Mouse (Mus musculus) heart, embryonic 16.5 days (tissue): ENCODE measurements around the gene Srgap2. TPM values are rescaled to one million over a fixed set of nuclear protein-coding genes. Genes with fewer than 3 reads are reported as not detected.

ENCODE experiments used
- ATAC-seq: fragments of 200-750 bp; cut with Nextera tagmentation; replicated peaks from 2 replicates; pipeline ENCODE4 v1.8.0; 2017; ENCODE audit warnings: moderate number of reproducible peaks; ENCODE audit not compliant: insufficient read depth, low FRiP score; ENCODE audit errors: extremely low read depth
- H3K27ac ChIP-seq: fragments of 300-500 bp; sonication (generic); 2 replicates; pipeline ENCODE4 v1.5.1; 2014; ENCODE audit warnings: mild to moderate bottlenecking, low read length, control low read depth, moderate library complexity
- H3K27me3 ChIP-seq: fragments of 300-500 bp; sonication (generic); 2 replicates; pipeline ENCODE4 v1.6.1; 2014; ENCODE audit warnings: low read length, mixed read lengths; ENCODE audit not compliant: control insufficient read depth, insufficient read depth
- H3K36me3 ChIP-seq: fragments of 300-500 bp; sonication (generic); 2 replicates; pipeline ENCODE4 v1.6.1; 2014; ENCODE audit not compliant: control insufficient read depth, insufficient read depth
- H3K4me1 ChIP-seq: fragments of 300-500 bp; sonication (generic); 2 replicates; pipeline ENCODE4 v1.6.1; 2014; ENCODE audit warnings: low read length, mixed read lengths; ENCODE audit not compliant: control insufficient read depth, insufficient read depth
- H3K4me2 ChIP-seq: fragments of 300-500 bp; sonication (generic); 2 replicates; pipeline ENCODE4 v1.6.1; 2014; ENCODE audit warnings: low read depth, mild to moderate bottlenecking, control low read depth, low read length
- H3K4me3 ChIP-seq: fragments of 300-500 bp; sonication (generic); 2 replicates; pipeline ENCODE4 v1.5.1; 2014; ENCODE audit warnings: mild to moderate bottlenecking, control low read depth, low read length
- H3K9ac ChIP-seq: fragments of 300-500 bp; sonication (generic); 2 replicates; pipeline ENCODE4 v1.6.1; 2014; ENCODE audit warnings: low read length, control low read depth
- H3K9me3 ChIP-seq: fragments of 300-500 bp; sonication (generic); replicated peaks from 2 replicates; pipeline ENCODE4 v1.6.1; 2016; ENCODE audit warnings: low read length; ENCODE audit not compliant: control insufficient read depth
- whole genome bisulfite sequencing: fragments of 180-500 bp; shearing (Covaris S2); extraction: QIAGEN DNeasy Blood & Tissue Kit; methylation state at CpG from one replicate; pipeline ENCODE4 v1.1.7; 2014; 5-methylcytosine and 5-hydroxymethylcytosine counted together
- polyA plus RNA-seq: library from polyadenylated mRNA; unstranded; fragments of >200 nt; fragmentation: Nextera tagmentation; extraction: Ambion mirVana; gene quantifications from 2 replicates; pipeline ENCODE4 v1.2.1, GENCODE M21; 2015

Srgap2 gene
- polyA plus RNA-seq, 1 experiment from 2014 or later = 16.6 TPM

- WGBS = 80% methylated on average over 1 of the region's 1 CpGs
- H3K36me3 ChIP-seq = peaks cover 10% of the 10 kb centered on the region
- H3K4me1 ChIP-seq = peaks cover 21% of the 10 kb centered on the region
- no peaks in the 10 kb centered on the region for H3K9me3 ChIP-seq
- no peak overlapping the region for H3K4me2 ChIP-seq
- no peak overlapping the region for H3K4me3 ChIP-seq
- H3K27ac ChIP-seq = no peak overlapping the region
- H3K9ac ChIP-seq = no peak overlapping the region
- ATAC-seq = no peak
- no peaks in the 10 kb centered on the region for H3K27me3 ChIP-seq
Measured at GRCm38 (mm10) chr1:131349993-131350510, 177.1 kb downstream of the Srgap2 start.

- Histone ChIP-seq H3K27me3 (no peaks in the 10 kb centered on the region), H3K9ac (no peak overlapping the region), H3K9me3 (no peaks in the 10 kb centered on the region), H3K4me1 (peaks cover 29% of the 10 kb centered on the region), H3K27ac (no peak overlapping the region), H3K36me3 (peaks cover 9% of the 10 kb centered on the region), H3K4me3 (no peak overlapping the region), H3K4me2 (no peak overlapping the region)
- 77% methylated on average over 2 of the region's 2 CpGs for WGBS
- no peak for ATAC-seq
Measured at GRCm38 (mm10) chr1:131347708-131348107, 179.4 kb downstream of the Srgap2 start.

DNA sequence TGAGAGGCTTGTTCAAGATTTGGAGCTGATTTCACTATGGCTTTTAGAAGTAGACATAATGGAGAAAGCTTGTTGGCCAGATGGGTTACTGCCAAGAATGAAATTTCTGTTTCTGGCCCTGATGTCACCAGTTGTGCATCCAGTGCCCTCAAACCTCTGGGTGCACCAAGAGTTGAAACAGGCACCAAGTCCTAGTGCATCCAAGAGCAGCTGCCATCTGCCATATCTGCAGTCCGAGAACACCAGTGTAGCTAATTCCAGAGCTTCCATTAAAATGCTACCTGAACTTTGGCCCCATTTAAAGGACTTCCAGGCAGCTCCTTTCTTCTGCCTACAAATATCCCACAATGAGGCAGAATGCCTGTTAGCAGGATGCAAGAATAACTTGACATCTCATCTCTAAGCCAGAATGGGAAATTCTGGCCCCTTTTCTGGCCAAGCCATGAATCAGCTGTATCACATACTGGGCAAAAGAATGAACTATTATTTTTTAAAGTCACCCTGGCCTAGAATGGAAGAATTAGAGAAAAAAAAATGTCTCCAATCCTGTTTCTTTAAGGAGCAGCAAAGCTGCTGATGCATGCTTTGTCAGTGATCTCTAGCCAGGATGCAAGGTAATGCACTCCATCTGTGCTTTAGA, 180.1 kb downstream of the Srgap2 start:
- H3K4me1 ChIP-seq = peaks cover 29% of the 10 kb centered on the region
- no peak overlapping the region for H3K4me2 ChIP-seq
- H3K9me3 ChIP-seq = no peaks in the 10 kb centered on the region
- H3K4me3 ChIP-seq = no peak overlapping the region
- 0 out of 2 replicates have a peak overlapping the region, but pooled peaks have one; percentile 24 for H3K27ac ChIP-seq
- peak; percentile 28; the same call in 1 of the 2 replicates for ATAC-seq
- 46% methylated on average over 1 of the region's 1 CpGs for WGBS
- no peak overlapping the region for H3K9ac ChIP-seq
- peaks cover 9% of the 10 kb centered on the region for H3K36me3 ChIP-seq
- H3K27me3 ChIP-seq = no peaks in the 10 kb centered on the region

GRCm38 (mm10) chr1:131345422-131346419, 181.4 kb downstream of the Srgap2 start:
- ATAC-seq = peak; percentile 77
- Histone ChIP-seq H3K27me3 (no peaks in the 10 kb centered on the region), H3K4me2 (peak overlapping the region; percentile 14; the same call in 1 of the 2 replicates), H3K27ac (peak overlapping the region; percentile 90), H3K9me3 (no peaks in the 10 kb centered on the region), H3K36me3 (peaks cover 13% of the 10 kb centered on the region), H3K4me1 (peaks cover 29% of the 10 kb centered on the region), H3K4me3 (no peak overlapping the region), H3K9ac (no peak overlapping the region)
- 19% methylated on average over 5 of the region's 5 CpGs for WGBS

GRCm38 (mm10) chr1:131344691-131345090, 182.5 kb downstream of the Srgap2 start:
- WGBS = 60% methylated on average over 2 of the region's 2 CpGs
- Histone ChIP-seq H3K9ac (no peak overlapping the region), H3K36me3 (peaks cover 13% of the 10 kb centered on the region), H3K4me2 (no peak overlapping the region), H3K27ac (peak overlapping the region; percentile 64), H3K4me1 (peaks cover 29% of the 10 kb centered on the region), H3K27me3 (no peaks in the 10 kb centered on the region), H3K9me3 (no peaks in the 10 kb centered on the region), H3K4me3 (no peak overlapping the region)
- ATAC-seq = no peak

- Histone ChIP-seq H3K9ac (no peak overlapping the region), H3K9me3 (no peaks in the 10 kb centered on the region), H3K4me2 (no peak overlapping the region), H3K4me1 (0 out of 2 replicates have a peak, but pooled peaks cover 3% of the 10 kb centered on the region), H3K27me3 (no peaks in the 10 kb centered on the region), H3K36me3 (peaks cover 19% of the 10 kb centered on the region; the same call in 1 of the 2 replicates), H3K4me3 (no peak overlapping the region), H3K27ac (no peak overlapping the region)
- no peak for ATAC-seq
- 65% methylated on average over 5 of the region's 5 CpGs for WGBS
Measured at GRCm38 (mm10) chr1:131336017-131336416, 191.1 kb downstream of the Srgap2 start.

DNA sequence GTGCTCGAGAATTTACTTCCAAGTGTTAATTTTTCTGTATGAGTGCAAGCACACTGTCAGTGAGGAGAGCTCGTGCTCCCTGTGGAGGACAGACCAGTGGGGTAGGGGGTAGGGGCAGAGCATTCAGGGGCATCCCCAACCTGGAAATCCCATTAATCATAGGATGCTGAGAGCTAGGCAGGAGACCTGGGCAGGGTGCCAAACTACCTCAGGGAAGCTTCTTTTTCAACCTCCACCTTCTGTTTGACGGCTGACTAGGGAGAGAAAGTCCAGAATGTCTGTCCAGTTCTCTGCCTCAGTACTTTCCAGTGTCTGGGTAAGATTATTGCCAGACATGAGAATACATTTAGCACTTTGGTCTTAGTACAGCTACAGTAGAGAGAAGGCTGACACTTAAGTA, 191.5 kb downstream of the Srgap2 start:
- 56% methylated on average over 3 of the region's 3 CpGs for WGBS
- H3K36me3 ChIP-seq = peaks cover 19% of the 10 kb centered on the region; the same call in 1 of the 2 replicates
- H3K27ac ChIP-seq = no peak overlapping the region

DNA sequence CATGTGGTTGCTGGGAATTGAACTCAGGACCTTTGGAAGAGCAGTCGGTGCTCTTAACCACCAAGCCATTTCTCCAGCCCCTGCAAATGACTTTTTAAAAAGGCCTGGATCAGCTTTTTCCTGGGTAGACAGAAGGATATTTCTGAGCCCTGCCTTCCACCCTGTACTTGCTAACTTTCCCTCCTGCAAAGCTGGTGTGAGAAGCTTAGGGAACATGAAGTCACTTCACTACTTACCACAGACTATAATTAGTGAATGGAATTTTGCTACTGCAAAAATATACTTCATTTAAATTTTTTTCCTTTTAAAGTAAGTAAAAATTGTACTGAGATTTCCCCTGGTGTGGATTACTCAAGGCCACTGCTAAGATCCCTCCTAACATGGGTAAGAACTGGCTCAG, 196.0 kb downstream of the Srgap2 start:
- Histone ChIP-seq H3K4me2 (no peak overlapping the region), H3K9me3 (no peaks in the 10 kb centered on the region), H3K27me3 (no peaks in the 10 kb centered on the region), H3K4me3 (no peak overlapping the region), H3K4me1 (0 out of 2 replicates have a peak, but pooled peaks cover 3% of the 10 kb centered on the region), H3K36me3 (peaks cover 30% of the 10 kb centered on the region), H3K27ac (no peak overlapping the region), H3K9ac (no peak overlapping the region)
- WGBS = 89% methylated on average over 1 of the region's 1 CpGs
- no peak for ATAC-seq

More for the DNA sequence above, 191.5 kb downstream of the Srgap2 start:
- Histone ChIP-seq H3K27me3 (no peaks in the 10 kb centered on the region), H3K4me1 (0 out of 2 replicates have a peak, but pooled peaks cover 3% of the 10 kb centered on the region), H3K4me2 (no peak overlapping the region), H3K9me3 (no peaks in the 10 kb centered on the region), H3K9ac (no peak overlapping the region), H3K4me3 (no peak overlapping the region)
- no peak for ATAC-seq
